Mouse (Mus musculus) skeletal muscle tissue, adult 2 months (tissue): ENCODE results near the gene Mrps23.

ENCODE experiments used
- DNase-seq: peaks from one replicate; pipeline ENCODE4 v3.0.0-alpha.2; 2012; ENCODE audit warnings: low read depth, low spot score

Gene Mrps23

DNA sequence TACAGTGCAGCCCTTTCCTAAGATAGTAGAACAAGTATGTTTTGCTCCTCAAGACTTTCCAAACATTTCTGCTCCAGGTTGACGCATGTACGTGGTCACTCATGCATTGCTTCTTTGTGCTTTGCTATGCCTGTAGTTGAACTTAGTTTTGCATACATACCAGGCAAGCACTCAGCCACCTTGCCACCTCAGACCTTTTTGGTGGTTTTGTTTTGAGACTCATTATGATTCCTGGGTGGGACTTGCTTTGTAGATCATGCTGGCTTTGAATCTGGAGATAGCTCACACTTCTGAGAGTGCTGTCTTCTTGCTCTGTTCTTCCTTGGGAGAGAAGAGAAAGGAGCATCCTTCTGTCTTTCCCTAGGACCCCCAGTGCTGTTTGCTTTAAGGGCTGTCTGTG lies 3.5 kb downstream of the Mrps23 start:
- DNase-seq, result no peak

GRCm38 (mm10) chr11:88211824-88212582 lies 7.8 kb downstream of the Mrps23 start:
- DNase-seq, result no peak

DNA sequence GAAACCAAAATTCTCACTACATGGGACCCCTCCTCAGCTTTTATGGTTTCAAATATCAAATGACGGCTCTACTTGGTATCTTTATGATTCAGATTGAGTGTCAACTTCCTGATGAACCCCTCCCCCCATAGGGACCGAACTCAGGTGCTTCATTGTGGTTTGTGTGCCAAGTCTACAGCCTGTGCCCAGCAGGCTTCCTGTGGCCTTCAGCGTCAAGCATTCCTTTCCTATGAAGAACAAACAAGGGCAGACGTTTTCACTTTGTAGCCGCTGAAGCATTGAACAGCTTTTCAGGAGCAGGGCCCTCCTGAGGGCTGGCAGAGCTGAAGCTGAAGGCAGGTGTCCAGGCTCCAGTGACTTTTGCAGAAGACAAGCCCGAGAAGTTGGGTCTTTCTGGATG lies 9.6 kb downstream of the Mrps23 start:
- no peak for DNase-seq

DNA sequence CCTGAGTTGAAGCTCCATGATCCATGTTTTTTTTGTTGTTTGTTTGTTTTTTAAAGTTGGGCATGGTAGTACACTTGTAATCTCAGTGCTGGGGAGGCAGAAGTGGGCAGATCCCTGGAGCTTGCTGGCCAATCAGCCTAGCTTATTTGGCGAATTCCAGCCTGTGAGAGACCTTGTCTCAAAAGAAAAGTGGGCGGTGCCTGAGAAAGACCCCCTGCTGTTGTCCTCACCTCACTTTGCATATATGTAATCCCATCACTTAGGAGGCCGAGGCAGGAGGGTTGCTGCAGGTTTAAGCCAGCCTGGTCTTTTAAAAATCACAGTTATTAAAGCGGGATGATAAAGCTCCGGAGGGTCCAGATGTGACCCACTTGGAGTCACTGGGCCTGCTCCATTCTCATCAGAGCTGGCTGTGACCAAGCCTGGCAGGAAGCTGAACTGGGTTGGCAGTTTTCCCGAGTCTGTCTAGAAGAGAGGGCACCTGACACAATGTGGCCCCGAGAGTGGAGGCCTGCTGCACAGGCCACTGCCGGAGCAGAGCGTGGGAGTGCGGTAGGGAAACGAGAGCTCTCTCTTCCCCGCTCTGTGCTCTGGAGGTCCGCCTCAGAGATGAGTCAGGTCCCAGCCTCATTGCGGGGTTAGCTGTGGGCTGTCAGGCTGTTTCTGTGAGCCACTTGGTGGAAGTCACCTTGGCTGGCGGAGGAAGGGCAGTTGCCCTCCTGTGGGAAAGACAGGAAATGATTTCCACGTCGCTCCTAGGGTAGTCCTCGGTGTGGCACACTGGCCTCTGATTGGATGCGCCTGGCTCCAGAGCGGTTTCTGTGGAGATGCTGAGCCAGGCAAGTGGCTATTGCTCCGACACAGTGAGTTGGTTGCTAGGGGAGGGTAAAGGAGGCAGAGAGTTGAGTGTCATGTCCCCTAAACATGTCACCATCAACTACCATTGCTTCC lies 11.0 kb downstream of the Mrps23 start:
- DNase-seq, result no peak

- no peak for DNase-seq
Measured at GRCm38 (mm10) chr11:88216231-88216685, 12.1 kb downstream of the Mrps23 start.

DNA sequence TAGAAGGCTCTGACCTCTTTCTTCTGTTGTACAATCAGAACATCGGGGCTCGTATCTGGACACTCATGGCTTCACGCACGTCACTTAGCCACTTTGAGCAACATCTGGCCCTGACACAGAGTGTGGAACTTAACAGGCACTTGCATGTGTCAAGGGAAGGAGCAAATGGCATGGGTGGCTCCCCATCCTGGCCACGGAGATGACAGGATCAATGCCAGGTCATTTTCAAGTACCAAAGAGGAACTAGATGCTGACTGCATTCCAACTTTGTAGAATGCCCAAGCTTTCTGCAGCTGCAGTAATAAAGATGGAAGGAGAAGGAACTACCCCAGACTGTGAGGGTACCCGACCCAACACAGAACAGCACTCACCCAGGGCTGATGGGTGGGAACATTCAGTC lies 14.0 kb downstream of the Mrps23 start:
- no peak for DNase-seq

DNA sequence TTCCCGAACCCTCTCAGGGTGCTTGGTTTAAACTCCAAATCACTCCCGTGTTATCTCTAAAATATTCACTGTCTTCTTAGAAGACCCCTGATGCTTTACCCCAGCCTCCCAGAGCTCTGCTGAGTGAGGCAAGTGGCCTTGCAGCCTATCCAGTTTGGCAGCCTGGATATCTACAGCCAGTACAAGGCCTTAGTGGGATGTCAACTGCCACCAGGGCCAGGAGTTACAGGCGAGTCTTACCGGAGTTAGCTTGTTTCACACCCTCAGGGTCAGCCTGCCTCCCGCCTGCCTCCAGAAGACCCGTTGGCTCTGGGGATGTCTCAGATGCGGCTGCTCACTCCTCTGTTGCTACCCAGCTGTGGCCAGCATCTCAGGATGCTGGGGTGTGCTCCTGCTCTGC lies 14.4 kb downstream of the Mrps23 start:
- no peak for DNase-seq

DNA sequence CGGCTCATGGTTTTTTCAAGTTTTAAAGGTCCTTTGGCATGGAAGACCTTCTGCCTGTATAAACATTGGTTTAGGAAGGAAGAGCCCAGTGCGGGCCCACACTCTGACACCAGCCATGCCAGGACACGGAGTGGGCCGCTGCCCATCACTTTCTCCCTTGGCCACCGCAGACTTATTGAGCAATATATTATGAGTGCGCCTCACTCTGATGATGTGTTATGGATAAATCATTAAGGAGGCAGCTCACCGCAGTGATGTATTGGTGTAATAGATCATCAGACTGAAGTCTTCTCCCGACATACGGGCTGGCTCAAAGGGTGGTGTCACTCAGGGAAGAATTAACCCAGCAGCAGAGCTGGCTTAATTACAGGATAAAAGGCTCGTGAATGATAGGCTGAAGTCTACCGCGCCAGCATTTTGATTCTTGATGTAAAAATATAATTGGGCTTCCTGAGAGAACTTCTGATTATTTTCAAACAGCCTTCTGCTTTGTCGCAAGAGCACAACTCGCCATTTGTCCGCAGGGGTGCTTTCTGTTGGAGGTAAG lies 17.8 kb downstream of the Mrps23 start:
- no peak for DNase-seq

- no peak for DNase-seq
Measured at GRCm38 (mm10) chr11:88227001-88227957, 23.1 kb downstream of the Mrps23 start.

- DNase-seq, result peak; percentile 89
Measured at GRCm38 (mm10) chr11:88231213-88231790, 27.1 kb downstream of the Mrps23 start.

- peak; percentile 52 for DNase-seq
Measured at GRCm38 (mm10) chr11:88233528-88234427, 29.6 kb downstream of the Mrps23 start.

- DNase-seq, result no peak
Measured at GRCm38 (mm10) chr11:88234789-88235188, 30.6 kb downstream of the Mrps23 start.

GRCm38 (mm10) chr11:88235221-88236203 lies 31.3 kb downstream of the Mrps23 start:
- DNase-seq, result peak; percentile 88

- no peak for DNase-seq
Measured at GRCm38 (mm10) chr11:88240275-88240674, 36.1 kb downstream of the Mrps23 start.

- no peak for DNase-seq
Measured at GRCm38 (mm10) chr11:88240736-88241353, 36.7 kb downstream of the Mrps23 start.

- DNase-seq, result peak; percentile 42
Measured at GRCm38 (mm10) chr11:88241468-88242301, 37.5 kb downstream of the Mrps23 start.

DNA sequence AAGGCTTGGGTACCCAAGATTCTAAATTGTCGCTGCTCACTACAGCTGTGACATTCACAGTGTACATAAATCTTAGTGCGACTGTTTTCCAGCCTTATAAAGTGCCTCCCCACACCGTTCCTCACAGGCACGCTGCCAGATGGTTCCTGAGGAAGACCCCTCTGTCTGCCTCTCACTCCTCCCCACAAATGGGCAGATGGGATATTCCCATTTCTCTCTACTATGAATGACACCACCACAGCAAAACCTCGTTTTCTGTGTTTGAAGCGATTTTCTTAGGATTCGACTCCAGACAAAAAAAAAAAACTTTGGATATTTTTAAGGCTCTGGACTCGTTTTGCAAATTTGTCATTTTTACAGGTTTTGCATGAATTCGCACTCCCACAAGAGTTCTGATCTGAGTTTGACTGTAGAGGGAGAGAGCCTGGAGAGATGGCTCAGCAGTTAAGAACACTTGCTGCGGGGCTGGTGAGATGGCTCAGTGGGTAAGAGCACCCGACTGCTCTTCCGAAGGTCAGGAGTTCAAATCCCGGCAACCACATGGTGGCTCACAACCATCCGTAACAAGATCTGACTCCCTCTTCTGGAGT lies 41.5 kb downstream of the Mrps23 start:
- no peak for DNase-seq
